Mouse (Mus musculus) forebrain, embryonic 13.5 days (tissue): ENCODE measurements at regions not wholly inside any gene's neighbourhood (a gene's known extent, or its start where the extent isn't known, plus 50 kb on each side); places are given as distances from the start of the nearest gene placed in this dataset.
"Not testable (repeated sequence)": the region's sequence is repeated elsewhere in the genome, so short reads cannot be mapped to it uniquely, and the experiment has no call there.

ENCODE experiments used
- ATAC-seq: fragments of 200-750 bp; cut with Nextera tagmentation; 2 replicates; pipeline ENCODE4 v1.8.0; 2017
- H3K27ac ChIP-seq: fragments of 300-500 bp; sonication (generic); 2 replicates; pipeline ENCODE4 v1.5.1; 2015; ENCODE audit warnings: inconsistent platforms, mild to moderate bottlenecking, moderate library complexity
- H3K27me3 ChIP-seq: fragments of 300-500 bp; sonication (generic); 2 replicates; pipeline ENCODE4 v1.6.1; 2015; ENCODE audit warnings: mild to moderate bottlenecking, inconsistent platforms
- H3K36me3 ChIP-seq: fragments of 300-500 bp; sonication (generic); 2 replicates; pipeline ENCODE4 v1.6.1; 2015; ENCODE audit warnings: mild to moderate bottlenecking, inconsistent platforms; ENCODE audit not compliant: poor library complexity, severe bottlenecking
- H3K4me1 ChIP-seq: fragments of 300-500 bp; sonication (generic); 2 replicates; pipeline ENCODE4 v1.6.1; 2015; ENCODE audit warnings: inconsistent platforms
- H3K4me2 ChIP-seq: fragments of 300-500 bp; sonication (generic); 2 replicates; pipeline ENCODE4 v1.6.1; 2015; ENCODE audit warnings: inconsistent platforms, mild to moderate bottlenecking, moderate library complexity
- H3K4me3 ChIP-seq: fragments of 300-500 bp; sonication (generic); 2 replicates; pipeline ENCODE4 v1.5.1; 2015; ENCODE audit warnings: mild to moderate bottlenecking, inconsistent platforms
- H3K9ac ChIP-seq: fragments of 300-500 bp; sonication (generic); 2 replicates; pipeline ENCODE4 v1.6.1; 2015; ENCODE audit warnings: mild to moderate bottlenecking, inconsistent platforms
- H3K9me3 ChIP-seq: fragments of 300-500 bp; sonication (generic); replicated peaks from 2 replicates; pipeline ENCODE4 v1.6.1; 2016; ENCODE audit warnings: inconsistent platforms
- WGBS: fragments of 180-500 bp; shearing (Covaris S2); methylation state at CpG from one replicate; pipeline ENCODE4 v1.1.7; 2015; 5-methylcytosine and 5-hydroxymethylcytosine counted together

- Histone ChIP-seq H3K27me3 (0 out of 2 replicates have a peak, but pooled peaks cover under 1% of the 10 kb centered on the region), H3K4me1 (peaks cover 14% of the 10 kb centered on the region), H3K4me3 (no peak overlapping the region), H3K4me2 (no peak overlapping the region), H3K9me3 (no peaks in the 10 kb centered on the region), H3K27ac (no peak overlapping the region), H3K9ac (no peak overlapping the region), H3K36me3 (no peaks in the 10 kb centered on the region)
- no peak for ATAC-seq
- WGBS, result 90% methylated on average over 2 of the region's 2 CpGs
Measured at GRCm38 (mm10) chr12:71641486-71641885, 189.4 kb upstream of the Daam1 start.

- Histone ChIP-seq H3K4me2 (no peak overlapping the region), H3K4me3 (no peak overlapping the region), H3K27ac (no peak overlapping the region), H3K4me1 (peaks cover 9% of the 10 kb centered on the region; the same call in 1 of the 2 replicates), H3K9me3 (no peaks in the 10 kb centered on the region), H3K9ac (no peak overlapping the region), H3K36me3 (no peaks in the 10 kb centered on the region), H3K27me3 (no peaks in the 10 kb centered on the region)
- 88% methylated on average over 8 of the region's 8 CpGs for WGBS
- ATAC-seq, result no peak
Measured at GRCm38 (mm10) chr12:71642797-71643337, 188.0 kb upstream of the Daam1 start.

GRCm38 (mm10) chr12:71651251-71651650 is 179.6 kb upstream of the Daam1 start:
- 90% methylated on average over 2 of the region's 2 CpGs for WGBS
- Histone ChIP-seq H3K9ac (no peak overlapping the region), H3K36me3 (no peaks in the 10 kb centered on the region), H3K9me3 (no peaks in the 10 kb centered on the region), H3K4me1 (no peaks in the 10 kb centered on the region), H3K4me3 (no peak overlapping the region), H3K27ac (no peak overlapping the region), H3K4me2 (no peak overlapping the region), H3K27me3 (no peaks in the 10 kb centered on the region)
- ATAC-seq, result no peak

GRCm38 (mm10) chr12:71693346-71694038 is 137.4 kb upstream of the Daam1 start:
- 80% methylated on average over 10 of the region's 10 CpGs for WGBS
- H3K27ac ChIP-seq, result peak overlapping the region; percentile 35; the same call in 1 of the 2 replicates

GRCm38 (mm10) chr12:71701753-71702152 is 129.1 kb upstream of the Daam1 start:
- Histone ChIP-seq H3K4me2 (no peak overlapping the region), H3K4me3 (no peak overlapping the region), H3K9me3 (peaks cover 8% of the 10 kb centered on the region; the same call in 1 of the 2 replicates), H3K27me3 (no peaks in the 10 kb centered on the region), H3K4me1 (no peaks in the 10 kb centered on the region), H3K9ac (no peak overlapping the region), H3K36me3 (no peaks in the 10 kb centered on the region), H3K27ac (no peak overlapping the region)
- no peak for ATAC-seq
- 80% methylated on average over 2 of the region's 2 CpGs for WGBS

More at GRCm38 (mm10) chr12:71693346-71694038, 137.4 kb upstream of the Daam1 start:
- Histone ChIP-seq H3K9me3 (no peaks in the 10 kb centered on the region), H3K36me3 (no peaks in the 10 kb centered on the region), H3K9ac (no peak overlapping the region), H3K4me3 (no peak overlapping the region), H3K4me1 (0 out of 2 replicates have a peak, but pooled peaks cover 3% of the 10 kb centered on the region), H3K4me2 (no peak overlapping the region), H3K27me3 (no peaks in the 10 kb centered on the region)
- ATAC-seq, result no peak

GRCm38 (mm10) chr12:71702181-71702580 is 128.7 kb upstream of the Daam1 start:
- Histone ChIP-seq H3K36me3 (no peaks in the 10 kb centered on the region), H3K4me3 (no peak overlapping the region), H3K4me2 (no peak overlapping the region), H3K27ac (no peak overlapping the region), H3K27me3 (no peaks in the 10 kb centered on the region), H3K9ac (no peak overlapping the region), H3K9me3 (peaks cover 8% of the 10 kb centered on the region; the same call in 1 of the 2 replicates), H3K4me1 (no peaks in the 10 kb centered on the region)
- ATAC-seq, result no peak
- WGBS, result 88% methylated on average over 11 of the region's 11 CpGs

GRCm38 (mm10) chr12:71703146-71703902 is 127.6 kb upstream of the Daam1 start:
- no peak overlapping the region for H3K4me3 ChIP-seq
- peaks cover 8% of the 10 kb centered on the region; the same call in 1 of the 2 replicates for H3K9me3 ChIP-seq
- 89% methylated on average over 13 of the region's 13 CpGs for WGBS
- no peaks in the 10 kb centered on the region for H3K27me3 ChIP-seq
- no peak overlapping the region for H3K9ac ChIP-seq
- no peaks in the 10 kb centered on the region for H3K4me1 ChIP-seq
- H3K36me3 ChIP-seq, result no peaks in the 10 kb centered on the region
- H3K27ac ChIP-seq, result no peak overlapping the region
- no peak overlapping the region for H3K4me2 ChIP-seq
- no peak for ATAC-seq

GRCm38 (mm10) chr12:71704431-71704830 is 126.4 kb upstream of the Daam1 start:
- no peak overlapping the region for H3K4me3 ChIP-seq
- WGBS, result 74% methylated on average over 6 of the region's 6 CpGs

GRCm38 (mm10) chr12:71707727-71708369 is 123.0 kb upstream of the Daam1 start:
- H3K4me1 ChIP-seq, result no peaks in the 10 kb centered on the region
- H3K27ac ChIP-seq, result no peak overlapping the region
- no peak overlapping the region for H3K9ac ChIP-seq
- no peaks in the 10 kb centered on the region for H3K9me3 ChIP-seq
- H3K36me3 ChIP-seq, result no peaks in the 10 kb centered on the region
- no peak overlapping the region for H3K4me2 ChIP-seq
- H3K4me3 ChIP-seq, result no peak overlapping the region
- no peaks in the 10 kb centered on the region; the same call in 1 of the 2 replicates for H3K27me3 ChIP-seq
- 24% methylated on average over 10 of the region's 10 CpGs for WGBS
- peak; percentile 72 for ATAC-seq

More at GRCm38 (mm10) chr12:71704431-71704830, 126.4 kb upstream of the Daam1 start:
- Histone ChIP-seq H3K4me1 (no peaks in the 10 kb centered on the region), H3K4me2 (no peak overlapping the region), H3K27me3 (no peaks in the 10 kb centered on the region; the same call in 1 of the 2 replicates), H3K9me3 (peaks cover 5% of the 10 kb centered on the region; the same call in 1 of the 2 replicates), H3K27ac (no peak overlapping the region), H3K9ac (no peak overlapping the region), H3K36me3 (no peaks in the 10 kb centered on the region)
- no peak; the same call in 1 of the 2 replicates for ATAC-seq

GRCm38 (mm10) chr12:71714606-71715005 is 116.3 kb upstream of the Daam1 start:
- no peak for ATAC-seq
- WGBS, result 70% methylated on average over 7 of the region's 7 CpGs
- no peak overlapping the region for H3K4me2 ChIP-seq
- H3K27me3 ChIP-seq, result no peaks in the 10 kb centered on the region
- H3K9me3 ChIP-seq, result no peaks in the 10 kb centered on the region
- H3K27ac ChIP-seq, result no peak overlapping the region
- H3K9ac ChIP-seq, result no peak overlapping the region
- no peaks in the 10 kb centered on the region for H3K4me1 ChIP-seq
- H3K36me3 ChIP-seq, result no peaks in the 10 kb centered on the region
- H3K4me3 ChIP-seq, result no peak overlapping the region

- H3K36me3 ChIP-seq, H3K9me3 ChIP-seq, H3K4me1 ChIP-seq, H3K27ac ChIP-seq, H3K4me2 ChIP-seq, ATAC-seq, H3K27me3 ChIP-seq, H3K4me3 ChIP-seq, H3K9ac ChIP-seq: not testable (repeated sequence)
- WGBS, result 83% methylated on average over 12 of the region's 12 CpGs
Measured at GRCm38 (mm10) chr12:71718412-71718811, 112.5 kb upstream of the Daam1 start.

GRCm38 (mm10) chr12:71718911-71719310 is 112.0 kb upstream of the Daam1 start:
- Histone ChIP-seq H3K9ac (no peak overlapping the region), H3K4me1 (no peaks in the 10 kb centered on the region), H3K9me3 (no peaks in the 10 kb centered on the region), H3K36me3 (no peaks in the 10 kb centered on the region), H3K27ac (no peak overlapping the region), H3K4me2 (no peak overlapping the region), H3K27me3 (no peaks in the 10 kb centered on the region), H3K4me3 (no peak overlapping the region)
- 88% methylated on average over 7 of the region's 7 CpGs for WGBS
- no peak for ATAC-seq
